Mouse (Mus musculus): ENCODE measurements around the gene Gfm1. TPM values are rescaled to one million over a fixed set of nuclear protein-coding genes. Genes with fewer than 3 reads are reported as not detected.

The Gfm1 gene
- total and polyA plus RNA-seq, 2 experiments from 2014 or later: 118 to 134 TPM

- WGBS: 78% methylated on average over 10 of the region's 10 CpGs
- Histone ChIP-seq H3K36me3 (replicated peaks; ENCODE audit: control insufficient read depth, insufficient read depth, low read length) (no peaks in the 10 kb centered on the region), H3K4me2 (ENCODE audit: low read depth, low read length) (no peak overlapping the region), H3K4me3 (ENCODE audit: low read depth, low read length) (no peak overlapping the region), H3K4me1 (ENCODE audit: control insufficient read depth, insufficient read depth) (no peaks in the 10 kb centered on the region), H3K27ac (ENCODE audit: low read depth) (no peak overlapping the region), H3K9me3 (replicated peaks; ENCODE audit: control insufficient read depth, low read length) (no peaks in the 10 kb centered on the region), H3K9ac (replicated peaks; ENCODE audit: low read depth, low read length) (no peak overlapping the region), H3K27me3 (ENCODE audit: control insufficient read depth, insufficient read depth, low read length) (no peaks in the 10 kb centered on the region)
- TF ChIP-seq CTCF (IDR thresholded peaks at IDR 0.05; ENCODE audit: low read depth) (no peak), EP300 (IDR thresholded peaks at IDR 0.05; ENCODE audit: low read depth) (no peak)
- ATAC-seq (ENCODE audit: insufficient read depth, low read depth) (no peak), DNase-seq (ENCODE audit: low spot score) (no peak)
Measured at GRCm38 (mm10) chr3:67508216-67508892, 78.5 kb downstream of the Gfm1 start.

- Histone ChIP-seq H3K4me2 (ENCODE audit: low read depth, low read length) (no peak overlapping the region), H3K27ac (ENCODE audit: low read depth) (no peak overlapping the region), H3K4me1 (ENCODE audit: control insufficient read depth, insufficient read depth) (0 out of 2 replicates have a peak, but pooled peaks cover 5% of the 10 kb centered on the region), H3K9me3 (replicated peaks; ENCODE audit: control insufficient read depth, low read length) (no peaks in the 10 kb centered on the region), H3K9ac (replicated peaks; ENCODE audit: low read depth, low read length) (no peak overlapping the region), H3K27me3 (ENCODE audit: control insufficient read depth, insufficient read depth, low read length) (peaks cover 13% of the 10 kb centered on the region; the same call in 1 of the 2 replicates), H3K4me3 (ENCODE audit: low read depth, low read length) (no peak overlapping the region), H3K36me3 (replicated peaks; ENCODE audit: control insufficient read depth, insufficient read depth, low read length) (no peaks in the 10 kb centered on the region)
- TF ChIP-seq CTCF (IDR thresholded peaks at IDR 0.05; ENCODE audit: low read depth) (peak; percentile 94), EP300 (IDR thresholded peaks at IDR 0.05; ENCODE audit: low read depth) (no peak)
- under 1% methylated on average over 5 of the region's 5 CpGs for WGBS
- ATAC-seq (ENCODE audit: insufficient read depth, low read depth) (peak; percentile 47; the same call in 1 of the 2 replicates), DNase-seq (ENCODE audit: low spot score) (peak; percentile 72)
Measured at GRCm38 (mm10) chr3:67512807-67513206, 82.9 kb downstream of the Gfm1 start.

- H3K9ac ChIP-seq (replicated peaks; ENCODE audit: low read depth, low read length): no peak overlapping the region; the same call in 1 of the 2 replicates
- TF ChIP-seq CTCF (IDR thresholded peaks at IDR 0.05; ENCODE audit: low read depth) (no peak), EP300 (IDR thresholded peaks at IDR 0.05; ENCODE audit: low read depth) (no peak)
- ATAC-seq (ENCODE audit: insufficient read depth, low read depth): peak; percentile 70
- WGBS: 5% methylated on average over 40 of the region's 40 CpGs
- H3K36me3 ChIP-seq (replicated peaks; ENCODE audit: control insufficient read depth, insufficient read depth, low read length): no peaks in the 10 kb centered on the region
- H3K27ac ChIP-seq (ENCODE audit: low read depth): no peak overlapping the region
- peaks cover 13% of the 10 kb centered on the region; the same call in 1 of the 2 replicates for H3K27me3 ChIP-seq (ENCODE audit: control insufficient read depth, insufficient read depth, low read length)
- 0 out of 2 replicates have a peak, but pooled peaks cover 5% of the 10 kb centered on the region for H3K4me1 ChIP-seq (ENCODE audit: control insufficient read depth, insufficient read depth)
- no peaks in the 10 kb centered on the region for H3K9me3 ChIP-seq (replicated peaks; ENCODE audit: control insufficient read depth, low read length)
- no peak for DNase-seq (ENCODE audit: low spot score)
- peak overlapping the region; percentile 89 for H3K4me2 ChIP-seq (ENCODE audit: low read depth, low read length)
- H3K4me3 ChIP-seq (ENCODE audit: low read depth, low read length): peak overlapping the region; percentile 50
Measured at GRCm38 (mm10) chr3:67514801-67515273, 84.9 kb downstream of the Gfm1 start.

GRCm38 (mm10) chr3:67515274-67515801, 85.4 kb downstream of the Gfm1 start, which contains the start of gene Rarres1:
TSS of gene Rarres1 (minus strand) at chr3:67515523.
- no peak within 1 kb of the TSS for H3K27ac ChIP-seq (ENCODE audit: low read depth)
- DNase-seq (ENCODE audit: low spot score) (peak; percentile 19), ATAC-seq (ENCODE audit: insufficient read depth, low read depth) (peak; percentile 54; the same call in 1 of the 2 replicates)
- no peak for TF ChIP-seq CTCF (IDR thresholded peaks at IDR 0.05; ENCODE audit: low read depth)
- TF ChIP-seq EP300 (IDR thresholded peaks at IDR 0.05; ENCODE audit: low read depth): no peak
- no peaks in the 10 kb centered on the region for H3K9me3 ChIP-seq (replicated peaks; ENCODE audit: control insufficient read depth, low read length)
- peaks cover 13% of the 10 kb centered on the region; the same call in 1 of the 2 replicates for H3K27me3 ChIP-seq (ENCODE audit: control insufficient read depth, insufficient read depth, low read length)
- H3K4me3 ChIP-seq (ENCODE audit: low read depth, low read length): peak within 1 kb of the TSS; percentile 50
- 1% methylated on average over 34 of the region's 38 CpGs for WGBS
- no peaks in the 10 kb centered on the region for H3K36me3 ChIP-seq (replicated peaks; ENCODE audit: control insufficient read depth, insufficient read depth, low read length)
- 0 out of 2 replicates have a peak, but pooled peaks cover 5% of the 10 kb centered on the region for H3K4me1 ChIP-seq (ENCODE audit: control insufficient read depth, insufficient read depth)
- H3K4me2 ChIP-seq (ENCODE audit: low read depth, low read length): peak within 1 kb of the TSS; percentile 89
- no peak within 1 kb of the TSS; the same call in 1 of the 2 replicates for H3K9ac ChIP-seq (replicated peaks; ENCODE audit: low read depth, low read length)

GRCm38 (mm10) chr3:67520568-67521143, 90.8 kb downstream of the Gfm1 start:
- no peaks in the 10 kb centered on the region for H3K36me3 ChIP-seq (replicated peaks; ENCODE audit: control insufficient read depth, insufficient read depth, low read length)
- 0 out of 2 replicates have a peak, but pooled peaks cover 6% of the 10 kb centered on the region for H3K27me3 ChIP-seq (ENCODE audit: control insufficient read depth, insufficient read depth, low read length)
- no peak for DNase-seq (ENCODE audit: low spot score)
- H3K4me3 ChIP-seq (ENCODE audit: low read depth, low read length): no peak overlapping the region
- no peak overlapping the region for H3K9ac ChIP-seq (replicated peaks; ENCODE audit: low read depth, low read length)
- no peak overlapping the region for H3K4me2 ChIP-seq (ENCODE audit: low read depth, low read length)
- ATAC-seq (ENCODE audit: insufficient read depth, low read depth): no peak
- 0 out of 2 replicates have a peak, but pooled peaks cover 2% of the 10 kb centered on the region for H3K4me1 ChIP-seq (ENCODE audit: control insufficient read depth, insufficient read depth)
- 82% methylated on average over 5 of the region's 5 CpGs for WGBS
- no peaks in the 10 kb centered on the region for H3K9me3 ChIP-seq (replicated peaks; ENCODE audit: control insufficient read depth, low read length)
- TF ChIP-seq EP300 (IDR thresholded peaks at IDR 0.05; ENCODE audit: low read depth) (no peak), CTCF (IDR thresholded peaks at IDR 0.05; ENCODE audit: low read depth) (no peak)
- H3K27ac ChIP-seq (ENCODE audit: low read depth): no peak overlapping the region

Data from heart, postnatal 0 days (tissue).